Mouse (Mus musculus) MEL (cell line): ENCODE data around the gene Srcap. TPM values are rescaled to one million over a fixed set of nuclear protein-coding genes. Genes with fewer than 3 reads are reported as not detected.

Experiments
- DNase-seq: peaks from one replicate; pipeline ENCODE4 v3.0.0; 2011; ENCODE audit warnings: low read depth, low spot score
- H3K27ac ChIP-seq: 2 replicates; pipeline ENCODE4 v1.5.1; 2012; ENCODE audit warnings: low read depth, mild to moderate bottlenecking, control low read depth, low read length, moderate library complexity; ENCODE audit not compliant: control insufficient read depth
- H3K27me3 ChIP-seq, 2 experiments: fragments of 150-350 bp in 1 of 2; sonication (generic) in 1 of 2; 2 replicates each; pipeline ENCODE4 v1.6.1; 2012; ENCODE audit warnings: low read length in 2 of 2, mild to moderate bottlenecking in 2 of 2, improper control_type of control experiment in 1 of 2, moderate library complexity in 1 of 2; ENCODE audit not compliant: insufficient read depth in 2 of 2, control insufficient read depth in 1 of 2
- H3K36me3 ChIP-seq, 2 experiments: 2 replicates each; pipeline ENCODE4 v1.6.1; 2012 to 2014; ENCODE audit warnings: low read length in 2 of 2, improper control_type of control experiment in 1 of 2, inconsistent platforms in 1 of 2, mild to moderate bottlenecking in 1 of 2; ENCODE audit not compliant: insufficient read depth in 2 of 2, control insufficient read depth in 1 of 2
- H3K4me1 ChIP-seq, 2 experiments: fragments of 150-350 bp in 1 of 2; sonication (generic) in 1 of 2; 2 replicates each; pipeline ENCODE4 v1.6.1; 2012; ENCODE audit warnings: low read length in 2 of 2, improper control_type of control experiment in 1 of 2, mild to moderate bottlenecking in 1 of 2; ENCODE audit not compliant: insufficient read depth in 2 of 2, control insufficient read depth in 1 of 2
- H3K4me3 ChIP-seq, 2 experiments: fragments of 150-350 bp in 1 of 2; sonication (generic) in 1 of 2; 2 replicates each; pipeline ENCODE4 v1.5.1; 2012; ENCODE audit warnings: low read depth in 2 of 2, low read length in 2 of 2, mild to moderate bottlenecking in 2 of 2, moderate library complexity in 2 of 2, control low read depth in 1 of 2, improper control_type of control experiment in 1 of 2; ENCODE audit not compliant: control insufficient read depth in 1 of 2, insufficient read depth in 1 of 2
- H3K79me2 ChIP-seq: 2 replicates; pipeline ENCODE4 v1.6.1; 2012; ENCODE audit warnings: mild to moderate bottlenecking, low read length, moderate library complexity; ENCODE audit not compliant: control insufficient read depth, poor library complexity, insufficient read depth
- H3K9ac ChIP-seq: 2 replicates; pipeline ENCODE4 v1.6.1; 2012; ENCODE audit warnings: low read depth, mild to moderate bottlenecking, control low read depth, low read length, moderate library complexity; ENCODE audit not compliant: control insufficient read depth, poor library complexity, severe bottlenecking
- H3K9me3 ChIP-seq: fragments of 150-350 bp; sonication (generic); replicated peaks from 2 replicates; pipeline ENCODE4 v1.6.1; 2012; ENCODE audit warnings: mild to moderate bottlenecking, low read length, improper control_type of control experiment, moderate library complexity; ENCODE audit not compliant: insufficient read depth
- BHLHE40 ChIP-seq: IDR thresholded peaks from 2 replicates; pipeline ENCODE4 v1.6.1; 2012; ENCODE audit warnings: low read depth, mild to moderate bottlenecking, inconsistent platforms, low read length, improper control_type of control experiment, borderline replicate concordance
- CTCF ChIP-seq, 3 experiments: IDR thresholded peaks in 2 of 3; conservative IDR thresholded peaks in 1 of 3; 2 replicates each; pipeline ENCODE4 v1.5.1; 2011 to 2012; ENCODE audit warnings: low read length in 3 of 3, low read depth in 2 of 3, mild to moderate bottlenecking in 2 of 3, improper control_type of control experiment in 1 of 3, inconsistent platforms in 1 of 3, mixed read lengths in 1 of 3, moderate library complexity in 1 of 3; ENCODE audit not compliant: control insufficient read depth in 1 of 3, insufficient read depth in 1 of 3, poor library complexity in 1 of 3, severe bottlenecking in 1 of 3
- E2F4 ChIP-seq: IDR thresholded peaks from 2 replicates; pipeline ENCODE4 v1.6.1; 2011; ENCODE audit warnings: low read depth, low read length, improper control_type of control experiment, borderline replicate concordance
- ELF1 ChIP-seq: IDR thresholded peaks from 2 replicates; pipeline ENCODE4 v1.6.1; 2014; ENCODE audit warnings: low read depth, mild to moderate bottlenecking, inconsistent platforms, low read length, improper control_type of control experiment, moderate library complexity
- GABPA ChIP-seq: IDR thresholded peaks from 2 replicates; pipeline ENCODE4 v1.6.1; 2012; ENCODE audit warnings: low read depth, mild to moderate bottlenecking, inconsistent platforms, low read length, improper control_type of control experiment, moderate library complexity
- JUND ChIP-seq: IDR thresholded peaks from 2 replicates; pipeline ENCODE4 v1.6.1; 2011; ENCODE audit warnings: low read depth, mild to moderate bottlenecking, improper control_type of control experiment, low read length
- MAX ChIP-seq: IDR thresholded peaks from 2 replicates; pipeline ENCODE4 v1.6.1; 2011; ENCODE audit warnings: low read length, improper control_type of control experiment
- MXI1 ChIP-seq: IDR thresholded peaks from 2 replicates; pipeline ENCODE4 v1.6.1; 2011; ENCODE audit warnings: mild to moderate bottlenecking, low read depth, low read length, improper control_type of control experiment
- NRF1 ChIP-seq: IDR thresholded peaks from 2 replicates; pipeline ENCODE4 v1.6.1; 2014; ENCODE audit warnings: low read depth, mild to moderate bottlenecking, inconsistent platforms, low read length, improper control_type of control experiment, moderate library complexity; ENCODE audit not compliant: poor library complexity, insufficient read depth, severe bottlenecking
- POLR2A ChIP-seq, 2 experiments: IDR thresholded peaks; 2 replicates each; pipeline ENCODE4 v1.6.1; 2011 to 2012; ENCODE audit warnings: low read length in 2 of 2, mild to moderate bottlenecking in 2 of 2, control low read depth in 1 of 2, improper control_type of control experiment in 1 of 2, low read depth in 1 of 2, moderate library complexity in 1 of 2; ENCODE audit not compliant: control insufficient read depth in 1 of 2, insufficient read depth in 1 of 2, poor library complexity in 1 of 2
- POLR2AphosphoS2 ChIP-seq: IDR thresholded peaks from 2 replicates; pipeline ENCODE4 v1.6.1; 2011; ENCODE audit warnings: low read length, improper control_type of control experiment
- RCOR1 ChIP-seq: IDR thresholded peaks from 2 replicates; pipeline ENCODE4 v1.6.1; 2012; ENCODE audit warnings: low read depth, mild to moderate bottlenecking, inconsistent platforms, low read length, improper control_type of control experiment
- UBTF ChIP-seq: IDR thresholded peaks from 2 replicates; pipeline ENCODE4 v1.6.1; 2012; ENCODE audit warnings: low read depth, mild to moderate bottlenecking, inconsistent platforms, low read length, improper control_type of control experiment, moderate library complexity, borderline replicate concordance; ENCODE audit not compliant: insufficient read depth
- USF1 ChIP-seq: IDR thresholded peaks from 2 replicates; pipeline ENCODE4 v1.6.1; 2014; ENCODE audit warnings: low read depth, mild to moderate bottlenecking, inconsistent platforms, low read length, improper control_type of control experiment, moderate library complexity
- USF2 ChIP-seq, 2 experiments: IDR thresholded peaks; 2 replicates each; pipeline ENCODE4 v1.6.1; 2011 to 2012; ENCODE audit warnings: improper control_type of control experiment in 2 of 2, low read length in 2 of 2, borderline replicate concordance in 1 of 2, inconsistent platforms in 1 of 2, low read depth in 1 of 2, mild to moderate bottlenecking in 1 of 2; ENCODE audit not compliant: insufficient read depth in 1 of 2
- ZC3H11A ChIP-seq: IDR thresholded peaks from 2 replicates; pipeline ENCODE4 v1.6.1; 2012; ENCODE audit warnings: low read depth, mild to moderate bottlenecking, inconsistent platforms, low read length, improper control_type of control experiment
- ZKSCAN1 ChIP-seq: IDR thresholded peaks from 2 replicates; pipeline ENCODE4 v1.6.1; 2012; ENCODE audit warnings: low read depth, mild to moderate bottlenecking, inconsistent platforms, low read length, improper control_type of control experiment, moderate library complexity
- ZMIZ1 ChIP-seq: IDR thresholded peaks from 2 replicates; pipeline ENCODE4 v1.6.1; 2012; ENCODE audit warnings: low read depth, mild to moderate bottlenecking, inconsistent platforms, low read length, improper control_type of control experiment, moderate library complexity
- polyA plus RNA-seq, 2 experiments: library from polyadenylated mRNA; stranded (reverse) in 1 of 2; unstranded in 1 of 2; fragments of >175 nt in 1 of 2; fragments of >200 nt in 1 of 2; gene quantifications; 2 replicates each; pipeline versions ENCODE4 v1.2.1 to v1.2.4; 2012; ENCODE audit warnings: low replicate concordance in 2 of 2, low read depth in 1 of 2; ENCODE audit not compliant: insufficient read length in 2 of 2, insufficient read depth in 1 of 2, missing spikeins in 1 of 2
- total RNA-seq: library from RNA; depleted of rRNA; stranded (reverse); fragments of 300-350 nt; gene quantifications from 2 replicates; pipeline ENCODE4 v1.2.3, GENCODE M21; 2012

Gene Srcap
- total and polyA plus RNA-seq, 3 experiments = 20.3 to 45.1 (median 34.3) TPM

DNA sequence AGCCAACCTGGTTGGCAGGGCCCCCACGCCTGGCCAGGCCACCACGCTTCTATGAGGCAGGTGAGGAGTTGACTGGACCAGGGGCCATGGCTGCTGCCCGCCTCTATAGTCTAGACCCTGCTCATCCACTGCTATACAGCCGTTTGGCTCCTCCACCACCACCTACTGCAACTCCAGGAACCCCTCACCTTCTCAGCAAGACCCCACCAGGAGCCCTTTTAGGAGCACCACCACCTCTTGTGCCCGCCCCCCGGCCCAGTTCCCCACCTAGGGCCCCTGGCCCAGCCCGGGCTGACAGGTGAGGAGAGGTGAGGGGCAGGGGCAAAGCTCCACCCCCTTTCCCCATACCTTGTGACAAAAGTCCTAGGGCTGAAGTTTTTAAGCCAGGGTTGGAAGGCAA is 21.8 kb upstream of the Srcap start:
- no peak for TF ChIP-seq MXI1
- no peak for TF ChIP-seq USF1
- no peak for TF ChIP-seq POLR2A (IDR thresholded peaks at IDR 0.05; ENCODE audit: control insufficient read depth in 1 of 2, insufficient read depth in 1 of 2, low read depth in 1 of 2, low read length in 2 of 2, poor library complexity in 1 of 2)
- no peak for TF ChIP-seq ELF1
- TF ChIP-seq JUND = no peak
- TF ChIP-seq NRF1 = no peak
- TF ChIP-seq GABPA = no peak
- TF ChIP-seq ZMIZ1 = no peak
- no peak for TF ChIP-seq MAX
- Histone ChIP-seq H3K9me3 (no peaks in the 10 kb centered on the region), H3K4me3 (no peak overlapping the region), H3K9ac (no peak overlapping the region), H3K79me2 (no peaks in the 10 kb centered on the region), H3K4me1 (no peaks in the 10 kb centered on the region), H3K27me3 (no peaks in the 10 kb centered on the region), H3K27ac (no peak overlapping the region), H3K36me3 (peaks cover 2 to 6% of the 10 kb centered on the region in 2 experiments; a peak in 3 of 4 replicates)
- no peak for DNase-seq

DNA sequence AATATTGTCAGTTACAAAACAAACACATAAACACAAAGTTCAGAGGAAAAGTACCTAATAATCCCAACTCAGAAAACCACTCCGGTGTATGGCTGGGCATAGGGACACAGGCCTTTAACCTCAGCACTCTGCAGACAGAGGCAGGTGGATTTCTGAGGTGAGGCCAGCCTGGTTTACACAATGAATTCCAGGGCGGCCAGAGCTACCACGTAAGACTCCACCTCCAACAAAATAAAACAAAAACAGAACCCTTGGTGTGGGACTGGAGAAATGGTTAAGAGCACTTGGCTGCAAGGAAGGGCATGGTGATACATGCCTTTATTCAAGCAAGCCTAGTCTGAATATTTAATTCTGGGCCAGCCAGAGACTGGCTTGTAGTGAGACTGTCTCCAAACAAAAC is 19.9 kb upstream of the Srcap start:
- H3K9ac ChIP-seq = no peak overlapping the region
- no peak for TF ChIP-seq USF2 (IDR thresholded peaks at IDR 0.05; ENCODE audit: borderline replicate concordance in 1 of 2, insufficient read depth in 1 of 2, low read depth in 1 of 2, low read length in 2 of 2)
- no peak for TF ChIP-seq MXI1
- no peak for TF ChIP-seq BHLHE40
- no peak for TF ChIP-seq ZKSCAN1
- no peak for TF ChIP-seq UBTF
- TF ChIP-seq POLR2A (IDR thresholded peaks at IDR 0.05; ENCODE audit: control insufficient read depth in 1 of 2, insufficient read depth in 1 of 2, low read depth in 1 of 2, low read length in 2 of 2, poor library complexity in 1 of 2) = no peak
- TF ChIP-seq E2F4 = no peak
- no peak for TF ChIP-seq USF1
- TF ChIP-seq POLR2AphosphoS2 = no peak
- TF ChIP-seq ZC3H11A = no peak
- no peak for TF ChIP-seq JUND
- TF ChIP-seq RCOR1 = no peak
- no peak for TF ChIP-seq CTCF (IDR thresholded peaks at IDR 0.05 in 2 of 3, conservative IDR thresholded peaks at IDR 0.05 in 1 of 3; ENCODE audit: control insufficient read depth in 1 of 3, insufficient read depth in 1 of 3, low read depth in 2 of 3, low read length in 3 of 3, poor library complexity in 1 of 3, severe bottlenecking in 1 of 3)
- no peak for TF ChIP-seq GABPA
- H3K36me3 ChIP-seq = peaks cover under 1 to 3% of the 10 kb centered on the region in 2 experiments; a peak in 3 of 4 replicates
- H3K27ac ChIP-seq = no peak overlapping the region
- no peaks in the 10 kb centered on the region for H3K79me2 ChIP-seq
- H3K4me1 ChIP-seq = no peaks in the 10 kb centered on the region
- H3K9me3 ChIP-seq = no peaks in the 10 kb centered on the region
- no peak overlapping the region for H3K4me3 ChIP-seq
- no peak for DNase-seq
- no peaks in the 10 kb centered on the region for H3K27me3 ChIP-seq
